Mouse (Mus musculus) kidney, adult 18-20 months (tissue): ENCODE results near the gene Tmem178b.

Experiments
- DNase-seq: peaks from one replicate; pipeline ENCODE4 v3.0.0; 2021

Gene Tmem178b

GRCm38 (mm10) chr6:40200661-40201060 lies 327.6 kb downstream of the Tmem178b start:
- DNase-seq, result no peak

DNA sequence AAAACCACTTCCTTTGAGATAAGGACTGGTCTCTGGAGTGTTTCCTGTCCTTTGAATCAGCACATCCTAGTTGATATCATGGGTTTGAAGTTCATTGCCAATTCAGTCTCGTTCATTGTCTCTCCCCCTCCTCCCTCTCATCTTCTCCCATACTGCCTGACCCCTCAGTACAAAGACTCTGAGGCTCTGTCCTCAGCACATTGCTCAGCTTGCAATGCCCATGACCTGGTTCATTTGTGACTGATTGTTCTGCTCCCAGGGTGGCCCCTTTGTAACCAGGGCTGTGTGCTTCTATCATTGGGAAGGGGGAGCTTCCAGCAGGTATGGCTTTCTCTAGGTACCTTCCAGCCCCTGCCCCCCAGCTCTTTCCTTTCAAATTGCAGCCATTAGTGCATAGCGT lies 329.5 kb downstream of the Tmem178b start:
- DNase-seq, result no peak

DNA sequence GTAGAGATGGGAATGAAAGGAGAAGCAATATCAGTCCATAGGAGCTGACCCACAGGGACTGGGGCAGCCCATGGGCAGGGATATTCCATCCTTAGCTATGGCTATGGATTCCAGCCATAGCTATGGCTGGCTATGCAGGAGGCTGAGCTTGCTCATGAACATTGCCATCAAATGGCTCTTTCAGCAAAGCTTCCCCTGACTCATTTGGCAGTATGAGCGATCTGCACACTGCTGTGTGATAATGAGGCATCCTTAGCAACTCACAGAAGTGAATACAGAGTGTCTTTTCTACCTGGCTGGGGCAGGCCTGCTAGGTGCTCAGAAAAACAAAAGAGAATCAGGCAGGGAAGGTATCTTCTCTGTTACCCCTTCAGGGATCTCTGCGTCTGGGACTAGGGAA lies 332.3 kb downstream of the Tmem178b start:
- no peak for DNase-seq

DNA sequence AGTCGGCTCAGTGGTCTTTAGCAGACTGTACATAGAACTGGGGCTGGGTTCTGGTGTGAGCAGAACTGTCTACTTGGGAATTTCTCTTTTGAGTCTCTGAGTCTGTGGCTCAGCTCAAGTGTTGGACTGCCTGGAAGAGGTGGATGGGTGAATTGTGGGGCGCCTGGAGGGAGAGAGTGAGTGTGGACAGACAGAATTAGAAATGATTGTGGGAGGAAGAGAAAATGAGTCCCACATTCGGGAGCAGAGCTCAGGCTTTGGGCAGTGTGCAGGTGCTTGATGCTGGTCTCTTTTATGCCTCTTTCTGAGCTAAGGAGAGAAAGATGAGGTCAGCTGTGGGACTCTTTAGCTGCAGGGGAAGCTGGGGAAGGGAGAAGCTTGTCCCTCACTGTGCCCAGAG lies 334.9 kb downstream of the Tmem178b start:
- DNase-seq, result no peak

- DNase-seq, result no peak
Measured at GRCm38 (mm10) chr6:40209172-40209571, 336.1 kb downstream of the Tmem178b start.

- no peak for DNase-seq
Measured at GRCm38 (mm10) chr6:40217154-40217553, 344.1 kb downstream of the Tmem178b start.

DNA sequence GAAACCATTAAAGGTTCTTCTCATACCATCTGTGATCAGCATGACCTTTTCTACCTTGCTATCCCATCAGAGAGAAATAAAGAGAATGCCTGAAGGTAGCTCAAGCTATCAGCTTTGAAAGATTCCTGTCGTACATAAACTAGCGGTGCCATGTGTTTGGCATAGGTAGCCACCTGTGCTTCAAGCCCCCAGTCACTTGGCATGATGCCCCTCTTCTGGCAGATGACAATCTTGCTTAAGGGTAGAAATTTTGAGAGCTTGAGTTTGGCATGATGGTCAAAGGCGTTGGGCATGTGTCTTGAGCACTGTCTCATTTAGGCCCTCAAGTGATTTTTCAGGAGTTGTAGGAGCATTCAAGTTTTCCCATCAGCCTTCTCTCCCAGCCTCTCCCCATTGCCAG lies 344.6 kb downstream of the Tmem178b start:
- DNase-seq, result no peak

DNA sequence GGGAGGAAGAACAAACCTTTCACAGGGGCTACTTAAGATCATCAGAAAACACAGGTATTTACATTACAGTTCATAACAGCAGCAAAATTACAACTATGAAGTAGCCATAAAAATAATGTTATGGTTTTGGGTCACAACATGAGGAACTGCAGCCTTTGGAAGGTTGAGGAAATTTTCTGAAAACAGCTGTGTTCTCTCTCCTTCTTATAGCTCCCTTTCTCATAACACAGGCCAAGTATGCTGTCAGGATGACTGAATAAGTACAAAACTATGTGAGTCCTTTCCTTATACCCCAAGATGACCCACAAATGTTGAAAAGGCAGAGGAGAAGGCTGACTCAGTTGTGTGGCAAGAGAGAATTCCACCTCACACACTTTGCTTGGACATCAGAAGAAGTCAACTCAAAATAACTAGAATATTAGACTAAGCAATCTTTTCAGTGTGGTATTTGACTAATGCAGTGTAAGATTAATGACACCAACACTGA lies 347.6 kb downstream of the Tmem178b start:
- no peak for DNase-seq

GRCm38 (mm10) chr6:40225585-40226280 lies 352.7 kb downstream of the Tmem178b start:
- DNase-seq, result no peak

DNA sequence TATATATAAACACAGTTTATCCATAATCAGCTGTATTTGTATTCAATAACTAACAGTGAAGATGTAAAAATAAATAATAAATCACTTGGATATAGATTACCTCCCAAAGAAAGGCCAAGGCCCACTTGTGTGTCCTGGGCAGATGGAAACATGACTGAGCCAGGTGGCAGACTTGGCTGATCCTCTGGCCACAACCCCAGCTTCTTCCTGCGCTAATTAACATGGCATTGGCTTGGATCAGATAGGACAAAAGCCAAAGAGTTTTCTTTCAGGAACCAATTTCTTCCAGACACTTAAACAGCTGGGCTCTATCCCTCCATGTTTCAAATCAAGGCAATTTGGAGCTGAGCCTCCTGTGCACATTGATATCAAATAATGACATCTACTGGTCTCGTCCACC lies 355.9 kb downstream of the Tmem178b start:
- no peak for DNase-seq

- no peak for DNase-seq
Measured at GRCm38 (mm10) chr6:40229985-40230384, 356.9 kb downstream of the Tmem178b start.

GRCm38 (mm10) chr6:40234066-40234465 lies 361.0 kb downstream of the Tmem178b start:
- no peak for DNase-seq

DNA sequence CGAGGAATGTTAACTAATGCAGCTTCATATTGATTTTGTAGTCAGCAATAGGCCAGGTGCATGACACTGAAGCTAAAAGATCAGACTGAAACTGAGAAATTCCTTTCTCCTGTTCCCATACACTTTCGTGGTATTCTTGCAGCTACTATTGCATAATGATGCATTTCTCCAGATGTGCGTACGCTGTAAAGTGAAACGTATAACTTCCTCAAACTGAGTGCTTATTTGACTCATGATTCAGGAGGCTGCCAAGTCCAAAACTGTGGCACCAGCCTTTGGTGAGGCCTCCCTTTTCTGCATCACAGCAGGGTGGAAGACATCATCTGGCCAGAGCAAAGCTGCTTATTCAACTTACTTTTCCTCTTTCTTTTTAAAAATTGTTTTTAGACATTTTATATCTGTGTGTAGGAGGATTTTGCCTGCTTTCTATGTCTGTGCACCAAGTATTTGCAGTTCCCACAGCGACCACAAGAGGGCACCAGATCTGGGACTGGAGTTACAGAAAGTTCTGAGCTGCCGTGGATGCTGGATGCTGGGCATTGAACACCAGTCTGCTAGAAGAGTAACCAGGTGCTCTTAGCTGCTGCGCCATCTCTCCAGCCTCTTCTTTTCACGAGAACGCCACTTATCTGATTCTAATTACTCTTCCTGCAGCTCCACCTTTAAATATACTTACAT lies 362.9 kb downstream of the Tmem178b start:
- peak; percentile 84 for DNase-seq

DNA sequence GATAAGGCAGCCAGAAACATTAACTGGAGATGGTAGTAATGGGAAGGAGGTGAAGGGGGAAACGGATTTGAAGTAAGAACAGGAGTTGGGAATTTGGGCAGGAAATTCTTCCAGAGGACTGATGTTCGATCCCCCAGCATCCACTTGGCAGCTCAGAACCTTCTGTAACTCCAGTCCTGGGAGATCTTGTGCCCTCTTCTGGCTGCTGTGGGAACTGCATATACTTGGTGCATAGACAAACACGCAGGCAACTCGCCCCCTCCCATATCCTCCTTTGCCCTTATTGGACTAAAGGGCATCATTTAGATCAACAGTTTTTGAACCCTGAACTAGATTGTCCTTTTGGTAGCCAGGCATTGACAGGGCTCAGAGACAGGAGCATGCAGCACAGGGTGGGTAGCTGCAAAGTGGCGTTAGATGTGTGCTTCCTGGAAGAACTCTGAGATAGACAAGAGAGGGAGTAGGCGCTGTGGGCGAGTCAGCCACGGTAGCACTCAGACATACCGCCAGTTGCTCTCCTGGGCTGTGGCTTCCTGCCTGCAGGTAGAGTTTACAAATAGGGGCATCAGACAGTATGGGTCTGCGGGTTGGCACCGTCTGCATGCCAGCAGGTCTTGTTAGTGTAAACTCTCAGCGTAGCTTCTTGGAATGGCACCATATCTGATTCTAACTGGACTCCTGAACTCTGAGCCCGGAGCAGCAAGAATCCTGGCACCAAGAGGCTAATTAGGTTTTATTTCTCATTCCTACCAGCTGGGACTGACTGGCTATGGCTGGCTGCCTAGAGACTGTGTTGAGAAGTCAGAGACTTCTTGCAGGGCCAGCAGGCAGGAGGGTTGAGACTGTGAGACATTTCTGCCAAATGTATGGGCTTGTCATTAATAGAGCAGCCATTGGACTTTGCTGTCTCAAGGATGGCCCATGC lies 364.0 kb downstream of the Tmem178b start:
- DNase-seq, result peak; percentile 62

- no peak for DNase-seq
Measured at GRCm38 (mm10) chr6:40238857-40239256, 365.8 kb downstream of the Tmem178b start.

DNA sequence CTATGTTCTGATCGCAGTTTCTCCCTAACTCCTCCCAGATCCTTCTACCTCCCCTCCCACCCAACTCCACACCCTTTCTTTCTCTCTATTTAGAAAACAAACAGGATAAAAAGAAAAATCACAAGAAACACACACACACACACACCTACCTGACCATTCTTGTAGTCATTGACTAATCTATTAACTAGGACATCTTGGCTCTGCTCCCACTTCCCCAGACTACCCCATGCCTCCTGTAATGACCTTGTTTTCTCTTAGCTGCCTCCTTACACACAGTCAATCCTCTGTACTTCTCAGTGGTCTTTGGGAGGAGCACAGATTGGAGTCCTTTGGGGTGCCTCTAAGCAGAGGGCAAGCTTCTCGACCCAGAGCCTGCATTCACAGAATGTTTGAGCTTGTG lies 367.6 kb downstream of the Tmem178b start:
- DNase-seq, result peak; percentile 41

DNA sequence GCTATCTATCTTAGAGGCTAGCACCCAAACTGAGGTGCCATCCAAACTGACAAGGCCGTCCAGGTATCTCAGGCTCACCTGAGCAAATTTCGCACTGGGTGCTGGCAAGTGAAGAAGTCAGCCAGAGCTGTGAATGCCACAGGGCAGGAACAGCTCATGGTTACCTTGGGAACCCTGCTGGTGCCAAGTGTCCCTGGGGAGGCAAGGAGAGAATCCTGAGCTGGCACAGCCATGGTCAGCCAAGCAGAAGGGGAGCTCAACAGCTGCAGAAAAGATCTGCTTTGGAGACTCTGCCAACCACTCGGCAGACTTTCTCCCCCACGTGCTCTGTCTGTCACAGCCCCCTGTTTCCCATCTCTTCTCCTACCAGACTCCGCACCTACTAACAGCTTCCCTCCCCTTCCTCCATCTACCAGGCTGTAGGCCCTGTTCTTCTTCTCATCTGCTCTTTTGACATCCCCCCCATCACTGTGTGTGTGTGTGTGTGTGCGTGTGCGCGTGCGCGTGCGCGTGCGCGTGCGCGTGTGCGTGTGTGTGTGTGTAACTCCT lies 374.4 kb downstream of the Tmem178b start:
- no peak for DNase-seq

GRCm38 (mm10) chr6:40249939-40250338 lies 376.9 kb downstream of the Tmem178b start:
- DNase-seq, result no peak

DNA sequence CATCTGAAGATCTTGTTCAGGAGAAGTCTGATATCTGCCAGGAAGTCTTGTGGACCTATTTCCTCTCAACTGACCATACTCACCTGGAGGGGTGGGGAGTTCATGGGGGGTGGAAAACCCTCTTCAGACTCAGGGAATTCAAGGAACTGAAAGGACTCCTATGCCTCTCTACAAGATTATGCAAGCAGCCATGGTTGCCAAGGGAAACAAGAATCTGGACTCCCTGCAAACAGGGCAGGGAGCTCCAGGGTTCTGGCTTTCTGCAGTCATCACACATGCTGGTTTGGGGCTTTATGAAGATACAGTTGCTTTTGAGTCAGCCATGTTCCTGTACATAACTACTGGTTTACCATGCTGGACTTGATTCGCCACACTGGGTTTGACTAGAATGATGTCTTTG lies 390.6 kb downstream of the Tmem178b start:
- no peak for DNase-seq

GRCm38 (mm10) chr6:40300707-40301106 lies 427.6 kb downstream of the Tmem178b start:
- DNase-seq, result no peak

DNA sequence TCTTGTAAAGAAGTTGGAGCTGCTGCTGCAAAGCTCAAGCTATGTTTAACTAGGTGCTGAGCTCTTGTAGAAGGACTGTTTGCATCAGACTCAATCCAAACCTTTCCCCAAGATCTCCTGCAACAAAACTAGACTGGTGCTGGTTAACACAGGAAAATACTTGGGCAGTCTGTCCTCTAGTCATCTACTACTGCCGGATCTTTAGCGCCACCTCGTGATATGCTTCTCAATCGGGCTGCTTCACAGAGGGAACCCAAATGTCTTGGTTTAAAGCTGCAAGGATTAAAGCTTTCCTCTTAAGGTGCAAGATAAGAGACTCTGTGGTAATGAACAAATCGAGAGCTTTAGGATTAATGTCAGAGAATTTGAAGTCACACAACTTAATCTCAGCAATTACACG lies 430.3 kb downstream of the Tmem178b start:
- peak; percentile 59 for DNase-seq
